In the genomic region with DNA sequence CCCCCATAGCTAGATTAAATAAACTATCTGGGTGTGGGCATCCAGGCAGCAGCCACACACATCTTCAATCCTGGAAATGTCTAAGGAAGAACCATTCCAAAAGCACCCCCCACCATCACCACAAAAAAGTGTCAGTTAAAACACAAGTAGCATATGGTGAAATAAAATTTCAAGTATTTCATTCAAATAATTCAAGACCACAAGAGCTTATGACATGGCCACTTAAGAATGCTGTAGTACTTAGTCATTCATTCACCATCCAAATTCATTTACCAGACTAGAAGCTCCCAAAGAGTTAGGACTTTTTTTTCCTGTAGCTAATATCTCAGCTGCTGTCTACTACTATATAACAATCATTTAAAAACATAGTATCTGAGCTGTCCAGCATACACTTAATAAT, we compare ENCODE assay signal across 21 mouse cellular contexts.
DNase-seq lines count a peak whose midpoint lies in the region; ATAC-seq and TF ChIP-seq lines count a peak whose summit lies in the region.
"Had no signal": no experiment of that assay in that cellular context is flagged by ENCODE, and none has a peak within 500 bp of the region (broad histone marks: within the 10 kb centered on the region; RNA-seq: fewer than 3 reads in every experiment).

No protein-coding gene starts in this region.

- TF ChIP-seq CTCF in lung, postnatal 0 days (IDR thresholded peaks at IDR 0.05): no peak

- no peaks in the 10 kb centered on the region for H3K36me3 ChIP-seq in embryonic facial prominence, embryonic 14.5 days (ENCODE audit: control insufficient read depth, insufficient read depth, low read length)
- no peaks in the 10 kb centered on the region for H3K36me3 ChIP-seq in embryonic facial prominence, embryonic 10.5 days (replicated peaks)
- no peaks in the 10 kb centered on the region for H3K36me3 ChIP-seq in lung, postnatal 0 days (ENCODE audit: insufficient read depth, low read length)
- H3K36me3 ChIP-seq in myocyte (ENCODE audit: control insufficient read depth, insufficient read depth): no peaks in the 10 kb centered on the region
- H3K36me3 ChIP-seq: hindbrain, embryonic 12.5 days had no signal

- H3K4me3 ChIP-seq in embryonic facial prominence, embryonic 14.5 days (ENCODE audit: low read depth, low read length): no peak overlapping the region
- no peak overlapping the region for H3K4me3 ChIP-seq in embryonic facial prominence, embryonic 10.5 days
- H3K4me3 ChIP-seq in lung, postnatal 0 days (ENCODE audit: low read depth, low read length): no peak overlapping the region
- no peak overlapping the region for H3K4me3 ChIP-seq in myocyte
- H3K4me3 ChIP-seq: forebrain, embryonic 13.5 days; hindbrain, embryonic 12.5 days had no signal

- no peak for TF ChIP-seq EP300 in lung, postnatal 0 days (IDR thresholded peaks at IDR 0.05)

- H3K27me3 ChIP-seq in embryonic facial prominence, embryonic 14.5 days (replicated peaks; ENCODE audit: control insufficient read depth, insufficient read depth, low read length): no peaks in the 10 kb centered on the region
- no peaks in the 10 kb centered on the region for H3K27me3 ChIP-seq in embryonic facial prominence, embryonic 10.5 days (replicated peaks; ENCODE audit: low read depth, poor library complexity, severe bottlenecking)
- no peaks in the 10 kb centered on the region for H3K27me3 ChIP-seq in lung, postnatal 0 days (replicated peaks; ENCODE audit: insufficient read depth, low read length)
- no peaks in the 10 kb centered on the region for H3K27me3 ChIP-seq in myocyte (ENCODE audit: control insufficient read depth, insufficient read depth, insufficient read length)
- H3K27me3 ChIP-seq: forebrain, embryonic 13.5 days; hindbrain, embryonic 12.5 days had no signal

- H3ac ChIP-seq in myocyte (ENCODE audit: control insufficient read depth, insufficient read length): no peak overlapping the region

- no peak overlapping the region for H3K27ac ChIP-seq in embryonic facial prominence, embryonic 14.5 days (replicated peaks; ENCODE audit: low read depth, low read length)
- no peak overlapping the region for H3K27ac ChIP-seq in embryonic facial prominence, embryonic 10.5 days (replicated peaks)
- H3K27ac ChIP-seq in lung, postnatal 0 days (ENCODE audit: low read length): no peak overlapping the region
- H3K27ac ChIP-seq: forebrain, embryonic 13.5 days; hindbrain, embryonic 12.5 days had no signal

- H3K4me2 ChIP-seq in embryonic facial prominence, embryonic 14.5 days (ENCODE audit: low read depth, low read length): no peak overlapping the region
- H3K4me2 ChIP-seq in lung, postnatal 0 days (replicated peaks; ENCODE audit: low read depth, low read length): no peak overlapping the region
- H3K4me2 ChIP-seq in myocyte (ENCODE audit: low read depth): peak overlapping the region; percentile 62
- H3K4me2 ChIP-seq: forebrain, embryonic 13.5 days; hindbrain, embryonic 12.5 days had no signal

- peak; percentile 14 for DNase-seq in embryonic facial prominence, embryonic 14.5 days (ENCODE audit: low spot score)
- no peak for DNase-seq in embryonic facial prominence, embryonic 10.5 days (ENCODE audit: low spot score)
- peak; percentile 48 for DNase-seq in lung, postnatal 0 days (ENCODE audit: low spot score)
- no peak for DNase-seq in lung, postnatal 25 days (ENCODE audit: low spot score)
- peak; percentile 72 for DNase-seq in NIH3T3 (ENCODE audit: low read depth)
- no peak for DNase-seq in urinary bladder, postnatal 10 days (ENCODE audit: low spot score)
- DNase-seq in thymus, postnatal 4 days: no peak
- DNase-seq: adrenal gland, postnatal 14 days; cerebellum, adult 11-12 months; cerebellum, adult 9-10 months; forebrain, postnatal 0 days; gastrocnemius, postnatal 25 days; heart, adult 11 months; heart, postnatal 10 days; heart, postnatal 4 days had no signal

- no peaks in the 10 kb centered on the region for H3K9me3 ChIP-seq in embryonic facial prominence, embryonic 14.5 days (ENCODE audit: control insufficient read depth, low read length)
- no peaks in the 10 kb centered on the region for H3K9me3 ChIP-seq in embryonic facial prominence, embryonic 10.5 days
- no peaks in the 10 kb centered on the region for H3K9me3 ChIP-seq in lung, postnatal 0 days (ENCODE audit: low read length)
- H3K9me3 ChIP-seq: forebrain, embryonic 13.5 days; hindbrain, embryonic 12.5 days had no signal

- no peaks in the 10 kb centered on the region for H3K79me2 ChIP-seq in myocyte (ENCODE audit: control insufficient read depth, insufficient read depth)

- H3K4me1 ChIP-seq in embryonic facial prominence, embryonic 14.5 days (ENCODE audit: control insufficient read depth, insufficient read depth, low read length): 0 out of 2 replicates have a peak, but pooled peaks cover 10% of the 10 kb centered on the region
- peaks cover 13% of the 10 kb centered on the region for H3K4me1 ChIP-seq in embryonic facial prominence, embryonic 10.5 days
- H3K4me1 ChIP-seq in lung, postnatal 0 days (ENCODE audit: insufficient read depth, low read depth, low read length): no peaks in the 10 kb centered on the region
- H3K4me1 ChIP-seq: hindbrain, embryonic 12.5 days had no signal

- no peak for TF ChIP-seq POLR2A in myocyte (IDR thresholded peaks at IDR 0.05; ENCODE audit: insufficient read length, low read depth)

- H3K9ac ChIP-seq in embryonic facial prominence, embryonic 14.5 days (ENCODE audit: low read depth, low read length): no peak overlapping the region
- H3K9ac ChIP-seq in lung, postnatal 0 days (replicated peaks; ENCODE audit: low read depth): no peak overlapping the region
- H3K9ac ChIP-seq: forebrain, embryonic 13.5 days; forebrain, postnatal 0 days; hindbrain, embryonic 12.5 days had no signal

- no peak for ATAC-seq in embryonic facial prominence, embryonic 14.5 days (ENCODE audit: low read depth)
- ATAC-seq in lung, postnatal 0 days: peak; percentile 41; the same call in 1 of the 2 replicates
- ATAC-seq: activated CD4-positive, CD25-positive, alpha-beta regulatory T cell, adult 4 months; hindbrain, embryonic 16.5 days; inflammation-experienced regulatory T-cells, adult 6 months had no signal

TF ChIP-seq in myocyte, 11 proteins besides CTCF, POLR2A, EP300 and RAD21:
- TF ChIP-seq CEBPB (IDR thresholded peaks at IDR 0.05; ENCODE audit: insufficient read depth, poor library complexity, severe bottlenecking) (0 out of 2 replicates have a peak, but pooled peaks have one; percentile 7), SRF (IDR thresholded peaks at IDR 0.05; ENCODE audit: control insufficient read depth, insufficient read length, low read depth) (no peak)

Comparison
In these comparisons a context has a peak if more than half of its experiments do, and no peak if none do; other contexts are left out.
1. DNase-seq: peak in embryonic facial prominence, embryonic 14.5 days (single experiment), lung, postnatal 0 days (single experiment) and NIH3T3 (single experiment); none in embryonic facial prominence, embryonic 10.5 days (single experiment), lung, postnatal 25 days (single experiment), urinary bladder, postnatal 10 days (single experiment) and thymus, postnatal 4 days (single experiment).